Mouse (Mus musculus) intestine, postnatal 0 days (tissue): ENCODE results near the gene Abcc10. TPM values are rescaled to one million over a fixed set of nuclear protein-coding genes. Genes with fewer than 3 reads are reported as not detected.

Source experiments
- ATAC-seq: fragments of 200-750 bp; cut with Nextera tagmentation; 2 replicates; pipeline ENCODE4 v1.8.0; 2017; ENCODE audit warnings: mild to moderate bottlenecking, moderate TSS enrichment, moderate library complexity
- H3K27ac ChIP-seq: fragments of 300-500 bp; sonication (generic); 2 replicates; pipeline ENCODE4 v1.5.1; 2014; ENCODE audit warnings: mild to moderate bottlenecking, low read depth, low read length, moderate library complexity
- H3K27me3 ChIP-seq: fragments of 300-500 bp; sonication (generic); replicated peaks from 2 replicates; pipeline ENCODE4 v1.6.1; 2014; ENCODE audit warnings: low read length, mixed read lengths; ENCODE audit not compliant: control insufficient read depth, insufficient read depth
- H3K36me3 ChIP-seq: fragments of 300-500 bp; sonication (generic); 2 replicates; pipeline ENCODE4 v1.6.1; 2014; ENCODE audit warnings: mild to moderate bottlenecking, moderate library complexity; ENCODE audit not compliant: control insufficient read depth, insufficient read depth
- H3K4me1 ChIP-seq: fragments of 300-500 bp; sonication (generic); replicated peaks from 2 replicates; pipeline ENCODE4 v1.6.1; 2014; ENCODE audit warnings: antibody characterized with exemption, low read length, mixed read lengths; ENCODE audit not compliant: control insufficient read depth, insufficient read depth
- H3K4me2 ChIP-seq: fragments of 300-500 bp; sonication (generic); replicated peaks from 2 replicates; pipeline ENCODE4 v1.6.1; 2014; ENCODE audit warnings: low read depth, mild to moderate bottlenecking, moderate library complexity
- H3K4me3 ChIP-seq: fragments of 300-500 bp; sonication (generic); 2 replicates; pipeline ENCODE4 v1.5.1; 2014; ENCODE audit warnings: low read depth, low read length
- H3K9ac ChIP-seq: fragments of 300-500 bp; sonication (generic); 2 replicates; pipeline ENCODE4 v1.6.1; 2014; ENCODE audit warnings: mild to moderate bottlenecking, low read depth, low read length
- H3K9me3 ChIP-seq: fragments of 300-500 bp; sonication (generic); 2 replicates; pipeline ENCODE4 v1.6.1; 2016; ENCODE audit warnings: mixed run types; ENCODE audit not compliant: control insufficient read depth
- CTCF ChIP-seq: sonication (generic); IDR thresholded peaks from 2 replicates; pipeline ENCODE4 v1.5.1; 2016; ENCODE audit warnings: low read depth, mild to moderate bottlenecking, control low read depth, antibody characterized with exemption, moderate library complexity
- WGBS: fragments of 180-500 bp; shearing (Covaris S2); extraction: QIAGEN DNeasy Blood & Tissue Kit; methylation state at CpG from one replicate; pipeline ENCODE4 v1.1.7; 2014; 5-methylcytosine and 5-hydroxymethylcytosine counted together
- polyA plus RNA-seq: library from polyadenylated mRNA; unstranded; fragments of >200 nt; fragmentation: Nextera tagmentation; extraction: Ambion mirVana; gene quantifications from 2 replicates; pipeline ENCODE4 v1.2.1, GENCODE M21; 2015

Abcc10 gene
- polyA plus RNA-seq, 1 experiment from 2014 or later: 5.4 TPM

GRCm38 (mm10) chr17:46327413-46327905 is 693 bp downstream of the Abcc10 start:
- peak overlapping the region; percentile 79 for H3K27ac ChIP-seq
- peaks cover 4% of the 10 kb centered on the region; the same call in 1 of the 2 replicates for H3K4me1 ChIP-seq
- H3K9me3 ChIP-seq: no peaks in the 10 kb centered on the region
- ATAC-seq: no peak
- H3K36me3 ChIP-seq: peaks cover 15% of the 10 kb centered on the region; the same call in 1 of the 2 replicates
- H3K4me3 ChIP-seq: peak overlapping the region; percentile 75
- peak overlapping the region; percentile 74 for H3K9ac ChIP-seq
- no peaks in the 10 kb centered on the region for H3K27me3 ChIP-seq
- no peak for TF ChIP-seq CTCF
- WGBS: 1% methylated on average over 27 of the region's 27 CpGs
- peak overlapping the region; percentile 75 for H3K4me2 ChIP-seq

DNA sequence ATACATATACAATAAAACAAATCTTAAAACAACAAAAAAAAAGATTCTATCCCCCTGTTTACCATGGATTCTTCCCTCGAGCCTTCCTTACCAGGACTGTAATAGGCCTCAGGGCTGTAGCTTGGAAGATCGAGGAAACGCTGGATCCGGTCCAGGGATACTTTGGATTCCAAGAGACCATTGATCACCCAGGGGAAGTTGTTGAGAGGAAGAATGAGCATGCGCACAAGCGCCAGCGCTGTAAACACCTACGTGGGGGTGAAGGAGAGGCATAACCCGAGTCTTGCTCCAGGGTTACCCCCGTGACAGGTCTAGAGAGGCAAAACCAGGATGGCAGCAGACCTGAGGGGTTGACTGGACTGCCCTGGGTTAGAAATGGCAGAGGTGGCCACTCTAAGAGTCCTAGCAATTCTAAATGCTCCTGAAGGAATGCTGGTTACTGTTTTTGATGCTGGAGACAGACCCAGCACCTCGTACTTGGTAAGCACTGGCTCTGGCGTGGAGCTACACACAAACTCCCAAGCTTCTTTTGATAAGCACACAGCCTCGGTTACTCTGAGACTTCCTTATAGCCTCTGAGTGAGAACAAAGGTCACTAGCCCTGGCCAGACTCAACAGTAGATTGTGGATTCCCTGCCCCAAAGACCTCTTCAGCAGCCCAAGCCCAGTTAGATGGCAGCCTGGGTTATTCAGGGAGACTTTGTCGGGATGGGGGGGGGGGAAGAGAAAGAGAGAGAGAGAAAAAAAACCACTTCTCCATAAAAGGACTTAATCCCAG is 5.9 kb downstream of the Abcc10 start:
- Histone ChIP-seq H3K4me1 (peaks cover 10% of the 10 kb centered on the region), H3K9ac (no peak overlapping the region), H3K27ac (peak overlapping the region; percentile 78), H3K4me2 (peak overlapping the region; percentile 32), H3K4me3 (no peak overlapping the region), H3K9me3 (no peaks in the 10 kb centered on the region), H3K27me3 (no peaks in the 10 kb centered on the region), H3K36me3 (peaks cover 20% of the 10 kb centered on the region; the same call in 1 of the 2 replicates)
- 63% methylated on average over 14 of the region's 14 CpGs for WGBS
- TF ChIP-seq CTCF: no peak
- ATAC-seq: peak; percentile 89

- peaks cover 6% of the 10 kb centered on the region for H3K4me1 ChIP-seq
- 71% methylated on average over 6 of the region's 6 CpGs for WGBS
- H3K9me3 ChIP-seq: no peaks in the 10 kb centered on the region
- ATAC-seq: no peak
- peaks cover 20% of the 10 kb centered on the region; the same call in 1 of the 2 replicates for H3K36me3 ChIP-seq
- no peak overlapping the region for H3K9ac ChIP-seq
- no peak for TF ChIP-seq CTCF
- no peak overlapping the region for H3K4me2 ChIP-seq
- no peaks in the 10 kb centered on the region for H3K27me3 ChIP-seq
- H3K4me3 ChIP-seq: no peak overlapping the region
- no peak overlapping the region for H3K27ac ChIP-seq
Measured at GRCm38 (mm10) chr17:46320492-46320891, 7.7 kb downstream of the Abcc10 start.

DNA sequence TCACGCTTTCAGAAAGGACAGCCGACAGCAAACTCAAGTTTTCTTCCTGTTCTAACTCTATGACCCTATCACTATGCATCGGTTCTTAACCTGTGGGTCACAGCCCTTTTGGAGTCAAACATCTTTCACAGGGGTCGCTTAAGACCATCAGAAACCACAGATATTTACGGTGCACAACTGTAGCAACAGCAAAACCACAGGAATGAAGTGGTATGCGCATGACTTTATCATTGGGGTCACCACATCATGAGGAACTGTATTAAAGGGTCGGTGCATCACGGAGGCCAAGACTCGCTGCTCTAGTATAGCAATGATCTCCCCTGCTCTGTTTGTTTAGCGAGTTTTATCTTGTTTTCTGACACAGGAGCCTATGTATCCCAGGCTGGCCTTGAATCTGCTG is 12.3 kb downstream of the Abcc10 start:
- no peak for TF ChIP-seq CTCF
- Histone ChIP-seq H3K36me3 (peaks cover 3% of the 10 kb centered on the region), H3K4me3 (no peak overlapping the region), H3K27ac (no peak overlapping the region), H3K9me3 (no peaks in the 10 kb centered on the region), H3K27me3 (no peaks in the 10 kb centered on the region), H3K4me2 (no peak overlapping the region), H3K4me1 (no peaks in the 10 kb centered on the region), H3K9ac (no peak overlapping the region)
- no peak for ATAC-seq
- 86% methylated on average over 10 of the region's 10 CpGs for WGBS

GRCm38 (mm10) chr17:46313135-46313715 is 14.9 kb downstream of the Abcc10 start:
- H3K36me3 ChIP-seq: peaks cover 12% of the 10 kb centered on the region
- no peak overlapping the region for H3K9ac ChIP-seq
- ATAC-seq: no peak
- no peak for TF ChIP-seq CTCF
- H3K4me2 ChIP-seq: no peak overlapping the region
- H3K9me3 ChIP-seq: no peaks in the 10 kb centered on the region
- 86% methylated on average over 9 of the region's 9 CpGs for WGBS
- H3K27me3 ChIP-seq: no peaks in the 10 kb centered on the region
- H3K4me3 ChIP-seq: no peak overlapping the region
- no peaks in the 10 kb centered on the region for H3K4me1 ChIP-seq
- H3K27ac ChIP-seq: no peak overlapping the region

- H3K9ac ChIP-seq: no peak overlapping the region
- H3K36me3 ChIP-seq: peaks cover 25% of the 10 kb centered on the region
- no peaks in the 10 kb centered on the region for H3K9me3 ChIP-seq
- no peaks in the 10 kb centered on the region for H3K4me1 ChIP-seq
- H3K4me3 ChIP-seq: no peak overlapping the region
- H3K4me2 ChIP-seq: no peak overlapping the region
- 83% methylated on average over 10 of the region's 10 CpGs for WGBS
- no peak overlapping the region for H3K27ac ChIP-seq
- TF ChIP-seq CTCF: no peak
- no peaks in the 10 kb centered on the region for H3K27me3 ChIP-seq
- ATAC-seq: no peak
Measured at GRCm38 (mm10) chr17:46310515-46310914, 17.6 kb downstream of the Abcc10 start.
